Mouse (Mus musculus) intestine, embryonic 14.5 days (tissue): ENCODE data around the gene Tram2. TPM values are rescaled to one million over a fixed set of nuclear protein-coding genes. Genes with fewer than 3 reads are reported as not detected.

Source experiments
- ATAC-seq: fragments of 200-750 bp; cut with Nextera tagmentation; replicated peaks from 2 replicates; pipeline ENCODE4 v1.8.0; 2017; ENCODE audit warnings: low read depth, moderate number of reproducible peaks, moderate TSS enrichment, moderate library complexity; ENCODE audit not compliant: low FRiP score, low TSS enrichment
- DNase-seq: peaks from one replicate; pipeline ENCODE4 v3.0.0-alpha.2; 2018; ENCODE audit warnings: low spot score
- H3K27ac ChIP-seq: fragments of 300-500 bp; sonication (generic); 2 replicates; pipeline ENCODE4 v1.5.1; 2014; ENCODE audit warnings: low read depth, mild to moderate bottlenecking, control low read depth
- H3K27me3 ChIP-seq: fragments of 300-500 bp; sonication (generic); replicated peaks from 2 replicates; pipeline ENCODE4 v1.6.1; 2014; ENCODE audit warnings: low read length, control low read depth; ENCODE audit not compliant: control insufficient read depth, insufficient read depth
- H3K36me3 ChIP-seq: fragments of 300-500 bp; sonication (generic); 2 replicates; pipeline ENCODE4 v1.6.1; 2014; ENCODE audit warnings: low read length, control low read depth; ENCODE audit not compliant: control insufficient read depth, insufficient read depth
- H3K4me1 ChIP-seq: fragments of 300-500 bp; sonication (generic); replicated peaks from 2 replicates; pipeline ENCODE4 v1.6.1; 2014; ENCODE audit warnings: low read length, control low read depth, mixed read lengths; ENCODE audit not compliant: control insufficient read depth, insufficient read depth
- H3K4me2 ChIP-seq: fragments of 300-500 bp; sonication (generic); 2 replicates; pipeline ENCODE4 v1.6.1; 2014; ENCODE audit warnings: low read length
- H3K4me3 ChIP-seq: fragments of 300-500 bp; sonication (generic); 2 replicates; pipeline ENCODE4 v1.5.1; 2014; ENCODE audit warnings: low read depth, low read length, control low read depth, mixed read lengths
- H3K9ac ChIP-seq: fragments of 300-500 bp; sonication (generic); 2 replicates; pipeline ENCODE4 v1.6.1; 2014; ENCODE audit warnings: mild to moderate bottlenecking, low read length
- H3K9me3 ChIP-seq: fragments of 300-500 bp; sonication (generic); 2 replicates; pipeline ENCODE4 v1.6.1; 2016; ENCODE audit warnings: low read length, control low read depth; ENCODE audit not compliant: control insufficient read depth
- WGBS: fragments of 180-500 bp; shearing (Covaris S2); extraction: QIAGEN DNeasy Blood & Tissue Kit; methylation state at CpG from one replicate; pipeline ENCODE4 v1.1.7; 2014; 5-methylcytosine and 5-hydroxymethylcytosine counted together
- polyA plus RNA-seq: library from polyadenylated mRNA; unstranded; fragments of >200 nt; fragmentation: Nextera tagmentation; extraction: Ambion mirVana; gene quantifications from 2 replicates; pipeline ENCODE4 v1.2.1, GENCODE M21; 2014

The Tram2 gene
- polyA plus RNA-seq, 1 experiment from 2014 or later = 10.4 TPM

DNA sequence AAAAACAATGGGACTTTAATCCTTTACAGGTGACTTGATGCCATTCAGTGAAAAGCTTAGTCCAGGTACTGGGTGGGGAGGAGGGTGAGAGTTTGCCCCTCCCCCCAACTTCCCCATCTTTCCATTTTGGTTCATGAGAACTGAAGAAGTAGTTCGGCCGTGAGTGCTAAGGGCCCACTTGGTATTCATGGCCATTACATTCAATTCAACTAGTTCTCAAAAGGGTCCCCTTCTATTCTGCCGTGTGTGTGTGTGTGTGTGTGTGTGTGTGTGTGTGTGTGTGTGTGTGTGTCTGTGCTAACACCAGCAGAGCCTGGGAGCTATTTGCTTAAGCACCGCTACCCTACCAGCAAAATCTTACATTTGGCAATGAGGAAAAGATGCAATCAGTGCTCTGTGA, 94.4 kb downstream of the Tram2 start:
- ATAC-seq = no peak
- Histone ChIP-seq H3K36me3 (no peaks in the 10 kb centered on the region), H3K4me1 (no peaks in the 10 kb centered on the region), H3K9ac (no peak overlapping the region), H3K4me2 (no peak overlapping the region), H3K27ac (no peak overlapping the region), H3K9me3 (no peaks in the 10 kb centered on the region), H3K4me3 (no peak overlapping the region), H3K27me3 (no peaks in the 10 kb centered on the region)
- WGBS = 70% methylated on average over 4 of the region's 4 CpGs
- DNase-seq = no peak

DNA sequence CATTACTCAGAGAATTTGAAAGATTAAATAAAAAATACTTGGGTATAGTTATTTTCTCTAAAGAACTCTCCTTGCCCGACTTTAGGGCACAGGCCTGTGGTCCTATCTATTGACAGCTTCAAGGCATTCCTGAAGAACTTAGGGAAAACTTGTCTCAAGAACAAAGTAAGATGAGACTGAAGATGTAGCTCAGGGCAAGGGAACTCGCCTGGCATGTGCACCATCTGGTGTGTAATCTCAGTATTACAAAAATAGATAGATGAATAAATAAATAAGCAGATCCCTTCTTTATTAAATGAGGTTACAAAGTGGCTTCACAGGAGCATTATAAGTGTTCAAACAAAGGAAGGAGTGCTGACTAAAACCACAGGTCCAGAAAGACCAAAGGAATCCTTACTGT, 94.9 kb downstream of the Tram2 start:
- H3K4me1 ChIP-seq = no peaks in the 10 kb centered on the region
- no peak overlapping the region for H3K4me2 ChIP-seq
- H3K27me3 ChIP-seq = no peaks in the 10 kb centered on the region
- DNase-seq (no peak), ATAC-seq (no peak)
- 78% methylated on average over 2 of the region's 2 CpGs for WGBS
- no peak overlapping the region for H3K4me3 ChIP-seq
- H3K27ac ChIP-seq = no peak overlapping the region
- H3K36me3 ChIP-seq = no peaks in the 10 kb centered on the region
- H3K9ac ChIP-seq = no peak overlapping the region
- no peaks in the 10 kb centered on the region for H3K9me3 ChIP-seq

DNA sequence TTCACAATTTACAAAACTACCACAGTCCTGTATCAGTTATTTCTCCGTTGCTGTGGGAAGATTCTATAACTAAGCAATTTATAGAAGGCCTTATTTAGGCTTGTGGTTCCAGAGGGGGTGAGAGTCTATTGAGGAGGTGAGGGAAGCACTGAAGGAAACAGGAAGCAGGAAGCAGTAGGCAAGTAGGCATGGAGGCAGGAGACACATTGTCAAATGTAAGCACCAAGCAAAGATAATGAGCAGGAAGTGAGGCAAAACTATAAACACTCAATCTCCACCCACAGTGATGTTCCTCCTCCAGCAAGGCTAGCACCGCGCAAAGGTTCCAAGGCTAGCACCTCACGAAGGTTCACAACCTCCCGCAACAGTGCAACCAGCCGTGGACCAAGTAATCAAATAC, 97.3 kb downstream of the Tram2 start:
- H3K9me3 ChIP-seq = no peaks in the 10 kb centered on the region
- no peak overlapping the region for H3K27ac ChIP-seq
- no peak overlapping the region for H3K4me3 ChIP-seq
- H3K4me2 ChIP-seq = no peak overlapping the region
- 87% methylated on average over 6 of the region's 6 CpGs for WGBS
- no peak for ATAC-seq
- H3K4me1 ChIP-seq = no peaks in the 10 kb centered on the region
- no peak overlapping the region for H3K9ac ChIP-seq
- H3K36me3 ChIP-seq = no peaks in the 10 kb centered on the region
- no peak for DNase-seq
- H3K27me3 ChIP-seq = no peaks in the 10 kb centered on the region

DNA sequence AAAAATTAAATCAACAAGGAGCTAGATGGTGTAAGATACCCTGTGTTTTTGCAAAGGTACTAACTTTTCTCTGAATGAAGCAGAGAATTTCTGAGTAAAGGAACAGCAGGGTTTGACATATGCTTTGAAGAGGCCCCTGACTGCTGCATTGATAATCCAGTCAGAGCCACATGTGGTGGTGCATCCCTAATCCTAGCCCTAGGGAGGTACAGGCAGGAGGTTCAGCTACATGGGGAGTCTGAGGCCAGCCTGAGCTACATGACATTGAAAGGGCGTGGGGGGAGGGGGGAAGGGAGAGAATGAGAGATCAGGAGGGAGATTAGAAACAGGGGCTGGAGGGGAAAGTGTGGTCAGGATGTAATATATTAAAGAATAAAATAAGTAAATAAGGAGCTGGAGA, 98.5 kb downstream of the Tram2 start:
- H3K4me1 ChIP-seq = no peaks in the 10 kb centered on the region
- H3K9me3 ChIP-seq = no peaks in the 10 kb centered on the region
- no peak for DNase-seq
- H3K4me3 ChIP-seq = no peak overlapping the region
- H3K27ac ChIP-seq = no peak overlapping the region
- no peaks in the 10 kb centered on the region for H3K36me3 ChIP-seq
- WGBS = 89% methylated on average over 1 of the region's 1 CpGs
- ATAC-seq = no peak
- H3K9ac ChIP-seq = no peak overlapping the region
- H3K27me3 ChIP-seq = no peaks in the 10 kb centered on the region
- no peak overlapping the region for H3K4me2 ChIP-seq

DNA sequence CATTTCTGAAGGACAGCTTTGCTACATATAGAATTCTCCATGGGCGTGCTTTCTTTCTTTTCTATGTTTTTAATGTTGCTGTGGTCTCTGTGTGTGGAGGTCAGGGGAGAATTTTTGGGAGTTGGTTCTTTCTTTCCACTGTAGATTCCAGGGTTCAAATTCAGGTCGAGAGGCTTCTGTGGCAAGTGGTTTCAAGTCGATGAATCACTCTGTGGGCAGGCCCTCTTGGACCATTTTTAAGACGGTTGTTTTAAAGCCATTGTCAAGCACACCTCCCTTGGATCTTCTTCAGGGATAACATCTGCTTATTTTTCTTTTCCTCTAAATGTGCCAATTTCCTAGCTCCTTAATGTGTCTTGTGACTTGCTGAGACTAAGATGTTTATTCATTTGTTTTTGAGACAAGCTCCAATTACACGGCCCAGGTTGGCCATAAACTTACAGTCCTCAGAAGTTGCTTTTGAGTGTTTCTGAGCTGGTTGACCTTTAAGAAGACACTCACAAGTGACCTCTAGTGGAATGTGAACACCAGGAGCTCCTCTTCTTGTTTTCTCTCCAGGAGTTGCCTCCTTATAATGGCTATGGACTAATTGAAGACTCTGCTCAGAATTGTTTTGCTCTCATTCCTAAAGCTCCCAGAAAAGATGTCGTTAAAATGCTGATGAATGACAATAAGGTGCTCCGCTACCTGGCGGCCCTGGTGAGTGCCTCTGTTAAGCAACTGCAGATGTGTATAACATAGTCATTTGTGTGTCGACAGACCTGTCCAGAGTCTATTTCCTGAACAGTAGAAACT, 104.5 kb downstream of the Tram2 start:
- Histone ChIP-seq H3K4me2 (no peak overlapping the region), H3K9ac (no peak overlapping the region), H3K4me1 (no peaks in the 10 kb centered on the region), H3K4me3 (no peak overlapping the region), H3K27me3 (no peaks in the 10 kb centered on the region), H3K27ac (no peak overlapping the region), H3K36me3 (no peaks in the 10 kb centered on the region), H3K9me3 (no peaks in the 10 kb centered on the region)
- ATAC-seq (no peak), DNase-seq (no peak)
- 65% methylated on average over 9 of the region's 9 CpGs for WGBS

DNA sequence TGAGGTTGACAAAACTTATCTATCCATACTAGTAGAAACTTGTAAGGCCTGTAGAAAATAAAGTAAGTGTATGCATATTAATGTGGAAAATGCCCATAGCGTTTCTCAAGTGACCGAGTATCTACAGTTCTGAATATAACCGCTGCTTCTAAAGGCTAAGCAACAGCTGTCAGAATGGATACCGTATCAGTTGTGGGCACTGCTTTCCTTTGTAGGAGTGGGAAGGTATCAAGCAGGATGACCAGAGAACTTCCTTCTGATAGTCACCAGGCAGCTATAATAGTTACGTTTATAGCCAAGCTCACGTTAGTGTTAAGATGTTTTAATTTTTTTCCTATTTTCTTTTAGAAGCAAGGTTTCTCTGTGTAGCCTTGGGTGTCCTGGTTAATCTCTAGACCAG, 105.6 kb downstream of the Tram2 start:
- no peak overlapping the region for H3K4me3 ChIP-seq
- ATAC-seq (no peak), DNase-seq (no peak)
- no peaks in the 10 kb centered on the region for H3K4me1 ChIP-seq
- H3K9me3 ChIP-seq = no peaks in the 10 kb centered on the region
- no peaks in the 10 kb centered on the region for H3K36me3 ChIP-seq
- WGBS = 92% methylated on average over 6 of the region's 6 CpGs
- H3K4me2 ChIP-seq = no peak overlapping the region
- no peak overlapping the region for H3K9ac ChIP-seq
- no peak overlapping the region for H3K27ac ChIP-seq
- H3K27me3 ChIP-seq = no peaks in the 10 kb centered on the region

DNA sequence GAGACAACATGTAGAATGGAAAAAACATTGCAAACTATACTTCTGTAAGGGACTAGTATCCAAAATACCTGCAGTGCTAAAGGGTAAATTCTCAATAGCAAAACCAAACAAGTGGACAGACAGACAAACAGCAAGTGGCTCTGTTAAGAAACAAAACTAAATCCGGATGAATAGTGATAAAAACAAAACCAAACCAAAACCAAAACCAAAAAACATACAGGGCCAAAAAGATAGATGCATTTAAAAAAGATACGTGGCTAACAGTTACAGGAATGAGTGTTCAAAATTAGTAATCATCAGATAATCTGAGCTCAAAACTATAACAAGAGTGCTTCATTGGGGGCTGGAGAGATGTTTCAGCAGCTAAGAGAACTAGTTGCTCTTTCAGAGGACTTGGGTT, 109.4 kb downstream of the Tram2 start:
- Histone ChIP-seq H3K27ac (no peak overlapping the region), H3K4me3 (no peak overlapping the region), H3K9ac (no peak overlapping the region), H3K36me3 (no peaks in the 10 kb centered on the region), H3K4me1 (no peaks in the 10 kb centered on the region), H3K9me3 (no peaks in the 10 kb centered on the region), H3K27me3 (no peaks in the 10 kb centered on the region), H3K4me2 (no peak overlapping the region)
- no peak for ATAC-seq
- WGBS = 95% methylated on average over 2 of the region's 2 CpGs
- DNase-seq = no peak

DNA sequence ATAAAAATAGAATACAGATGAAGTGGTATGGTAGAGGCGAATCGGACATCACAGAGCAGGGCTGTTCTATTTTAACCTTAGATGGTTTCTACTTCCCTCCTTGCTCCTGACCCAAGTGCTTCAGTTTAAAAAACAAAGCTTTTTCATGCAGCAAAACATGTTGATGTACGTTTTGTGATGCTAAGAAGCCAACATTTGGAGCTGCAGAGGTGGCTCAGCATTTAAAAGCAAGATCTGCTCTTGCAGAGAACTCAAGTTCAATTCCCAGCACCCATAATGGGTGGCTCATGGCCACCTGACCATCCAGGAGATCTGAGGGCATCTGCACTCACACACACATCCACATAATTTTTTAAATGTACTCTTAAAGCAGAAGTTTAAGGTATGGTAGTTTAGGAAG, 124.2 kb downstream of the Tram2 start:
- DNase-seq (no peak), ATAC-seq (no peak)
- Histone ChIP-seq H3K4me2 (no peak overlapping the region), H3K36me3 (no peaks in the 10 kb centered on the region), H3K9ac (no peak overlapping the region), H3K4me1 (no peaks in the 10 kb centered on the region), H3K9me3 (no peaks in the 10 kb centered on the region), H3K4me3 (no peak overlapping the region), H3K27me3 (no peaks in the 10 kb centered on the region), H3K27ac (no peak overlapping the region)
- 84% methylated on average over 3 of the region's 3 CpGs for WGBS

DNA sequence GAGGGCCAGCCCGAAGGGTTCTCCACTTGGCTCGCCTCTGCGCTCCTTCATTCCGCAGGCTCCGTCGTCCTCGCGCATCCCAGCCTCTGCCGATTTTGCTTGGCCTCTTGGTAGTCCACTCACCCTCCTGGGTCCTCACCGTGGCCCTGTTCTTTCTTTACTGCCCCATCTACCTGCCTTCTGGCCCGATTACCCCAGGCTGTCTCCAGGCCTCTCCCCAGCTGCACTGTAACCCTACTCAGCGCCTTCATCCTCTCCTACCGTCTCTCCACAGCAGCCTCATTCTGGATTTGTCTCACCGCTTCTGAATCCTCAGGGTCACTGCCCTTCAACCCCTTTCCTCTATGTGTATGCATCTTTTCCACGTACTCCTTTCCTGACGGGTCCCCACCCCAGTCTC, 127.2 kb downstream of the Tram2 start:
- Histone ChIP-seq H3K4me1 (no peaks in the 10 kb centered on the region), H3K4me2 (peak overlapping the region; percentile 65), H3K36me3 (no peaks in the 10 kb centered on the region), H3K4me3 (peak overlapping the region; percentile 48), H3K9ac (peak overlapping the region; percentile 58), H3K27me3 (no peaks in the 10 kb centered on the region), H3K27ac (peak overlapping the region; percentile 69), H3K9me3 (no peaks in the 10 kb centered on the region)
- ATAC-seq (no peak; the same call in 1 of the 2 replicates), DNase-seq (no peak)
- WGBS = 7% methylated on average over 16 of the region's 16 CpGs
